Mouse (Mus musculus) liver, embryonic 16.5 days (tissue): ENCODE results near the gene Hecw2. TPM values are rescaled to one million over a fixed set of nuclear protein-coding genes. Genes with fewer than 3 reads are reported as not detected.

Experiments
- ATAC-seq: fragments of 200-750 bp; cut with Nextera tagmentation; 2 replicates; pipeline ENCODE4 v1.8.0; 2017; ENCODE audit warnings: low read depth, mild to moderate bottlenecking, moderate number of reproducible peaks, moderate library complexity
- H3K27ac ChIP-seq: fragments of 300-500 bp; sonication (generic); 2 replicates; pipeline ENCODE4 v1.5.1; 2014; ENCODE audit warnings: mild to moderate bottlenecking, low read length
- H3K27me3 ChIP-seq: fragments of 300-500 bp; sonication (generic); 2 replicates; pipeline ENCODE4 v1.6.1; 2014; ENCODE audit warnings: low read depth, low read length, mixed read lengths; ENCODE audit not compliant: control insufficient read depth, insufficient read depth
- H3K36me3 ChIP-seq: fragments of 300-500 bp; sonication (generic); 2 replicates; pipeline ENCODE4 v1.6.1; 2014; ENCODE audit warnings: mild to moderate bottlenecking; ENCODE audit not compliant: control insufficient read depth, insufficient read depth
- H3K4me1 ChIP-seq: fragments of 300-500 bp; sonication (generic); 2 replicates; pipeline ENCODE4 v1.6.1; 2014; ENCODE audit warnings: low read depth, low read length, mixed read lengths; ENCODE audit not compliant: control insufficient read depth
- H3K4me2 ChIP-seq: fragments of 300-500 bp; sonication (generic); 2 replicates; pipeline ENCODE4 v1.6.1; 2014; ENCODE audit warnings: low read depth, low read length, mixed read lengths
- H3K4me3 ChIP-seq: fragments of 300-500 bp; sonication (generic); 2 replicates; pipeline ENCODE4 v1.5.1; 2014; ENCODE audit warnings: low read depth, mild to moderate bottlenecking, low read length
- H3K9ac ChIP-seq: fragments of 300-500 bp; sonication (generic); 2 replicates; pipeline ENCODE4 v1.6.1; 2014; ENCODE audit warnings: low read depth, low read length
- H3K9me3 ChIP-seq: fragments of 300-500 bp; sonication (generic); replicated peaks from 2 replicates; pipeline ENCODE4 v1.6.1; 2016; ENCODE audit warnings: low read length; ENCODE audit not compliant: control insufficient read depth
- WGBS: fragments of 180-500 bp; shearing (Covaris S2); extraction: QIAGEN DNeasy Blood & Tissue Kit; methylation state at CpG from one replicate; pipeline ENCODE4 v1.1.7; 2014; ENCODE audit not compliant: insufficient replicate concordance; 5-methylcytosine and 5-hydroxymethylcytosine counted together
- polyA plus RNA-seq: library from polyadenylated mRNA; unstranded; fragments of >200 nt; fragmentation: Nextera tagmentation; extraction: Ambion mirVana; gene quantifications from 2 replicates; pipeline ENCODE4 v1.2.1, GENCODE M21; 2015

The Hecw2 gene
- polyA plus RNA-seq, 1 experiment from 2014 or later = 0.51 TPM

GRCm38 (mm10) chr1:53933308-53933707 is 261.7 kb downstream of the Hecw2 start:
- H3K9me3 ChIP-seq = no peaks in the 10 kb centered on the region
- H3K4me1 ChIP-seq = no peaks in the 10 kb centered on the region
- H3K27ac ChIP-seq = no peak overlapping the region
- H3K27me3 ChIP-seq = no peaks in the 10 kb centered on the region
- H3K4me2 ChIP-seq = no peak overlapping the region
- 41% methylated on average over 2 of the region's 2 CpGs for WGBS
- no peak for ATAC-seq
- no peaks in the 10 kb centered on the region for H3K36me3 ChIP-seq
- H3K9ac ChIP-seq = no peak overlapping the region
- H3K4me3 ChIP-seq = no peak overlapping the region

- Histone ChIP-seq H3K4me3 (no peak overlapping the region), H3K36me3 (no peaks in the 10 kb centered on the region), H3K9ac (no peak overlapping the region), H3K9me3 (no peaks in the 10 kb centered on the region), H3K27me3 (no peaks in the 10 kb centered on the region), H3K4me2 (no peak overlapping the region), H3K27ac (no peak overlapping the region), H3K4me1 (no peaks in the 10 kb centered on the region)
- WGBS = 33% methylated on average over 3 of the region's 3 CpGs
- ATAC-seq = no peak
These were observed 263.7 kb downstream of the Hecw2 start for GRCm38 (mm10) chr1:53931314-53931713.

DNA sequence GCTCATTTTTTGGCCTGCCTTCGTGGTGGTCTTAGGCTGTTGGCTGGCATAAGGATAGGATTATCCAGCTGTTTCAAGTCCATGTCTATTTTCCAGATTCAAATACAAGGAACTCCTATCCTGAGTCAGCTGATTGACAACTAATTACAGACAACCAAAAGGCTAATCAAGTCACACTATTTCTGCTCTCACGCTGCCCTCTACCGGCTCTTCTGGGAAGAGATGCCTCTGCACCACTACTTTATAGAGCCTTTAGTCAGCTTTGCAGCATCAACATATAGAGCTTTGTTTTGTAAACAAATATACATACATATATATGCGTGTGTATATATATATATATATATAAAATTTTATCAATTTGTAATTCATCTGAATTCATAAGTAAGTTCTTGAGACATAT is 267.4 kb downstream of the Hecw2 start:
- no peak overlapping the region for H3K4me3 ChIP-seq
- ATAC-seq = no peak
- no peak overlapping the region for H3K9ac ChIP-seq
- no peak overlapping the region for H3K27ac ChIP-seq
- 22% methylated on average over 4 of the region's 4 CpGs for WGBS
- no peaks in the 10 kb centered on the region for H3K36me3 ChIP-seq
- no peaks in the 10 kb centered on the region for H3K9me3 ChIP-seq
- H3K4me2 ChIP-seq = no peak overlapping the region
- H3K4me1 ChIP-seq = no peaks in the 10 kb centered on the region
- no peaks in the 10 kb centered on the region for H3K27me3 ChIP-seq

GRCm38 (mm10) chr1:53925149-53925901 is 269.6 kb downstream of the Hecw2 start:
- Histone ChIP-seq H3K4me2 (no peak overlapping the region), H3K4me3 (no peak overlapping the region), H3K27ac (no peak overlapping the region), H3K9ac (no peak overlapping the region), H3K9me3 (no peaks in the 10 kb centered on the region), H3K36me3 (no peaks in the 10 kb centered on the region), H3K27me3 (no peaks in the 10 kb centered on the region), H3K4me1 (no peaks in the 10 kb centered on the region)
- 58% methylated on average over 18 of the region's 18 CpGs for WGBS
- peak; percentile 21; the same call in 1 of the 2 replicates for ATAC-seq

GRCm38 (mm10) chr1:53911848-53912247 is 283.1 kb downstream of the Hecw2 start:
- WGBS = 69% methylated on average over 3 of the region's 3 CpGs
- no peak for ATAC-seq
- Histone ChIP-seq H3K4me1 (no peaks in the 10 kb centered on the region; the same call in 1 of the 2 replicates), H3K9me3 (no peaks in the 10 kb centered on the region), H3K9ac (no peak overlapping the region), H3K27me3 (no peaks in the 10 kb centered on the region), H3K27ac (no peak overlapping the region), H3K4me3 (no peak overlapping the region), H3K4me2 (no peak overlapping the region), H3K36me3 (no peaks in the 10 kb centered on the region)

GRCm38 (mm10) chr1:53910251-53910650 is 284.7 kb downstream of the Hecw2 start:
- Histone ChIP-seq H3K9ac (no peak overlapping the region), H3K36me3 (no peaks in the 10 kb centered on the region), H3K27ac (no peak overlapping the region), H3K4me3 (no peak overlapping the region), H3K4me1 (no peaks in the 10 kb centered on the region; the same call in 1 of the 2 replicates), H3K27me3 (no peaks in the 10 kb centered on the region), H3K4me2 (no peak overlapping the region), H3K9me3 (no peaks in the 10 kb centered on the region)
- WGBS = 51% methylated on average over 1 of the region's 1 CpGs
- peak; percentile 81 for ATAC-seq

DNA sequence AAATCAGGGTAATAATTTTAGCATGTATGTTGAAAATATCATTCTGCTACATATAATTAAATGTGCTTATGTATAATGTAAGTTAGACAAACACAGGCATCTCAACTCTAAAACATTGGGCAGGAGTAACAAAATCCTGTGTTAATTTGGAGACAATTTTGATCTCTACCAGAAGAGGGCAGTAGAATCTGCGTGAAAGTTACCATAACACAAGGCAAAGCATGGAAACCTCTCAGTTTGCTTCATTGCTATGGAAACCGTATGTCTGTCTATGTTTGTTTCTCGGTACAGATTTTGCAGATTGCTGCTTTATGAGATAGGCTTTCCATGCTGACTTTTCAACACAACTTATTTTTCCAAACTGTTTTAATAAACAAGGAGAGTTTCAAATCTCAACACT is 285.9 kb downstream of the Hecw2 start:
- no peak overlapping the region for H3K4me3 ChIP-seq
- no peak overlapping the region for H3K4me2 ChIP-seq
- no peak overlapping the region for H3K9ac ChIP-seq
- no peaks in the 10 kb centered on the region for H3K9me3 ChIP-seq
- no peaks in the 10 kb centered on the region for H3K36me3 ChIP-seq
- ATAC-seq = no peak
- WGBS = 10% methylated on average over 3 of the region's 3 CpGs
- H3K27ac ChIP-seq = no peak overlapping the region
- no peaks in the 10 kb centered on the region; the same call in 1 of the 2 replicates for H3K4me1 ChIP-seq
- H3K27me3 ChIP-seq = no peaks in the 10 kb centered on the region

DNA sequence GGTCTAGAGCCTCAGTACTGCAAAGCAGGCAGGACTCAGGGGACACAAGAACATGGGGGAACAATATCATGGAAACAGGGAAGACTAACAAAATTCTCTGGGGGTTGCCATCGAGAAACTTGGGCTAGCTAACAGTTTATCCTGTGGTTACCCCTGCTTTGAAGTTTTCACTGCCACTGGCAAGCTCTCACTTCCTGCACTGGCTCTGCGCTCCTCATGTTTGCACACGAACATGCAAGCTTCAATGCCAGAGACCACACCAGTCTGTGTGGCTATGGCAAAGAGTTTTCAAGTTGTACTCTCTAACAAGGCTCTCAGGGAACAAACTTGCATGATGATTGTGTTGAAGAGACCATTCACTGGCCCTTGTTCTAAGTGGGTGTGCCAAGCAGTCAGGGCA is 288.8 kb downstream of the Hecw2 start:
- H3K27me3 ChIP-seq = no peaks in the 10 kb centered on the region
- no peaks in the 10 kb centered on the region for H3K36me3 ChIP-seq
- no peak overlapping the region for H3K4me3 ChIP-seq
- 22% methylated on average over 3 of the region's 3 CpGs for whole genome bisulfite sequencing
- no peak overlapping the region for H3K27ac ChIP-seq
- no peak for ATAC-seq
- H3K4me1 ChIP-seq = no peaks in the 10 kb centered on the region; the same call in 1 of the 2 replicates
- H3K9me3 ChIP-seq = no peaks in the 10 kb centered on the region
- no peak overlapping the region for H3K4me2 ChIP-seq
- H3K9ac ChIP-seq = no peak overlapping the region

GRCm38 (mm10) chr1:53900416-53900815 is 294.6 kb downstream of the Hecw2 start:
- Histone ChIP-seq H3K27me3 (no peaks in the 10 kb centered on the region), H3K27ac (no peak overlapping the region), H3K4me2 (no peak overlapping the region), H3K9me3 (no peaks in the 10 kb centered on the region), H3K36me3 (no peaks in the 10 kb centered on the region), H3K9ac (no peak overlapping the region), H3K4me3 (no peak overlapping the region), H3K4me1 (no peaks in the 10 kb centered on the region)
- no peak for ATAC-seq
- WGBS = 61% methylated on average over 2 of the region's 2 CpGs
